Mouse (Mus musculus): ENCODE results near the gene Syt7.

Gene Syt7

GRCm38 (mm10) chr19:10421986-10422976, 33.4 kb downstream of the Syt7 start:
- DNase-seq (ENCODE audit: low read depth, low spot score) = no peak

GRCm38 (mm10) chr19:10424751-10425150, 35.9 kb downstream of the Syt7 start:
- DNase-seq (ENCODE audit: low read depth, low spot score) = no peak

GRCm38 (mm10) chr19:10425484-10426270, 36.8 kb downstream of the Syt7 start:
- DNase-seq (ENCODE audit: low read depth, low spot score) = no peak

- no peak for DNase-seq (ENCODE audit: low read depth, low spot score)
Measured at GRCm38 (mm10) chr19:10426312-10426711, 37.4 kb downstream of the Syt7 start.

GRCm38 (mm10) chr19:10426793-10427192, 37.9 kb downstream of the Syt7 start:
- no peak for DNase-seq (ENCODE audit: low read depth, low spot score)

- DNase-seq (ENCODE audit: low read depth, low spot score) = no peak
Measured at GRCm38 (mm10) chr19:10427431-10427830, 38.5 kb downstream of the Syt7 start.

GRCm38 (mm10) chr19:10429371-10429770, 40.5 kb downstream of the Syt7 start:
- no peak for DNase-seq (ENCODE audit: low read depth, low spot score)

GRCm38 (mm10) chr19:10431410-10431809, 42.5 kb downstream of the Syt7 start:
- DNase-seq (ENCODE audit: low read depth, low spot score) = no peak

GRCm38 (mm10) chr19:10431841-10432240, 43.0 kb downstream of the Syt7 start:
- no peak for DNase-seq (ENCODE audit: low read depth, low spot score)

GRCm38 (mm10) chr19:10433225-10433624, 44.3 kb downstream of the Syt7 start:
- no peak for DNase-seq (ENCODE audit: low read depth, low spot score)

- DNase-seq (ENCODE audit: low read depth, low spot score) = no peak
Measured at GRCm38 (mm10) chr19:10433879-10434540, 45.1 kb downstream of the Syt7 start.

- DNase-seq (ENCODE audit: low read depth, low spot score) = no peak
Measured at GRCm38 (mm10) chr19:10434927-10435326, 46.0 kb downstream of the Syt7 start.

GRCm38 (mm10) chr19:10435908-10436307, 47.0 kb downstream of the Syt7 start:
- no peak for DNase-seq (ENCODE audit: low read depth, low spot score)

- no peak for DNase-seq (ENCODE audit: low read depth, low spot score)
Measured at GRCm38 (mm10) chr19:10436726-10437125, 47.8 kb downstream of the Syt7 start.

GRCm38 (mm10) chr19:10437521-10437920, 48.6 kb downstream of the Syt7 start:
- DNase-seq (ENCODE audit: low read depth, low spot score) = no peak

GRCm38 (mm10) chr19:10444685-10445369, 55.9 kb downstream of the Syt7 start:
- no peak for DNase-seq (ENCODE audit: low read depth, low spot score)

GRCm38 (mm10) chr19:10448275-10448674, 59.4 kb downstream of the Syt7 start:
- DNase-seq (ENCODE audit: low read depth, low spot score) = no peak

- no peak for DNase-seq (ENCODE audit: low read depth, low spot score)
Measured at GRCm38 (mm10) chr19:10449190-10449589, 60.3 kb downstream of the Syt7 start.

- DNase-seq (ENCODE audit: low read depth, low spot score) = peak; percentile 52
Measured at GRCm38 (mm10) chr19:10449708-10450107, 60.8 kb downstream of the Syt7 start.

GRCm38 (mm10) chr19:10454718-10455436, 66.0 kb downstream of the Syt7 start:
- no peak for DNase-seq (ENCODE audit: low read depth, low spot score)

GRCm38 (mm10) chr19:10455437-10455806, 66.5 kb downstream of the Syt7 start:
- no peak for DNase-seq (ENCODE audit: low read depth, low spot score)
